Mouse (Mus musculus) naive thymus-derived CD4-positive, alpha-beta T cell, adult 5 months (primary cell): ENCODE measurements around the gene Trim68. TPM values are rescaled to one million over a fixed set of nuclear protein-coding genes. Genes with fewer than 3 reads are reported as not detected.

Source experiments
- polyA plus RNA-seq: library from polyadenylated mRNA; unstranded; fragments of 100-300 nt; shearing (Covaris generic); gene quantifications from one replicate; pipeline ENCODE4 v1.2.1, GENCODE M21; 2017

The Trim68 gene
- polyA plus RNA-seq, result 10.0 TPM

GRCm38 (mm10) chr7:102686944-102687501 is at the start of gene Trim68:
TSS of gene Trim68 (minus strand) at chr7:102687327.

GRCm38 (mm10) chr7:102727391-102727790 is 40.3 kb upstream of the Trim68 start, which contains the start of gene Olfr559:
TSS of gene Olfr559 (minus strand) at chr7:102727491.

GRCm38 (mm10) chr7:102718970-102719369 is 31.8 kb upstream of the Trim68 start, which contains the start of gene Olfr33:
TSS of gene Olfr33 (minus strand) at chr7:102719070.

GRCm38 (mm10) chr7:102701915-102702314 is 14.8 kb upstream of the Trim68 start, which contains the start of gene Olfr558:
TSS of gene Olfr558 (plus strand) at chr7:102702215.

GRCm38 (mm10) chr7:102695358-102696125 is 8.4 kb upstream of the Trim68 start, which contains the start of gene Olfr557:
TSS of gene Olfr557 (plus strand) at chr7:102695910.

GRCm38 (mm10) chr7:102664599-102664998 is 22.5 kb downstream of the Trim68 start, which contains the start of gene Olfr556:
TSS of gene Olfr556 (plus strand) at chr7:102664899.

GRCm38 (mm10) chr7:102658523-102658922 is 28.6 kb downstream of the Trim68 start, which contains the start of gene Olfr555:
TSS of gene Olfr555 (plus strand) at chr7:102658823.

GRCm38 (mm10) chr7:102638132-102638531 is 49.0 kb downstream of the Trim68 start, which contains the start of gene Olfr554:
TSS of gene Olfr554 (plus strand) at chr7:102638432.

Other genes with a start within 250 kb of the Trim68 start
- gene Rrm1, start 245.6 kb downstream of the Trim68 start, polyA plus RNA-seq, result 28.8 TPM
- gene Olfr543, start 205.6 kb downstream of the Trim68 start, polyA plus RNA-seq, result not detected
- 0.14 TPM for gene Olfr544, start 199.0 kb downstream of the Trim68 start, polyA plus RNA-seq
- not detected for gene Olfr545, start 187.8 kb downstream of the Trim68 start, polyA plus RNA-seq
- not detected for gene Olfr547, start 152.6 kb downstream of the Trim68 start, polyA plus RNA-seq
- not detected for gene Olfr548-ps1, start 146.4 kb downstream of the Trim68 start, polyA plus RNA-seq
- gene Olfr549, start 137.5 kb downstream of the Trim68 start, polyA plus RNA-seq, result not detected
- gene Trim21, start 121.8 kb downstream of the Trim68 start, polyA plus RNA-seq, result 28.9 TPM
- not detected for gene Olfr550, start 115.9 kb downstream of the Trim68 start, polyA plus RNA-seq
- gene Olfr551, start 95.4 kb downstream of the Trim68 start, polyA plus RNA-seq, result not detected
- not detected for gene Olfr552, start 89.6 kb downstream of the Trim68 start, polyA plus RNA-seq
- not detected for gene Olfr553, start 69.1 kb downstream of the Trim68 start, polyA plus RNA-seq
- 0.30 TPM for gene Olfr554, start 48.9 kb downstream of the Trim68 start, polyA plus RNA-seq
- gene Olfr555, start 28.5 kb downstream of the Trim68 start, polyA plus RNA-seq, result not detected
- gene Olfr556, start 22.4 kb downstream of the Trim68 start, polyA plus RNA-seq, result not detected
- not detected for gene Olfr557, start 8.6 kb upstream of the Trim68 start, polyA plus RNA-seq
- not detected for gene Olfr558, start 14.9 kb upstream of the Trim68 start, polyA plus RNA-seq
- not detected for gene Olfr33, start 31.7 kb upstream of the Trim68 start, polyA plus RNA-seq
- not detected for gene Olfr559, start 40.2 kb upstream of the Trim68 start, polyA plus RNA-seq
- not detected for gene Olfr560, start 72.0 kb upstream of the Trim68 start, polyA plus RNA-seq
- not detected for gene Olfr78, start 72.1 kb upstream of the Trim68 start, polyA plus RNA-seq
- not detected for gene Olfr561, start 83.9 kb upstream of the Trim68 start, polyA plus RNA-seq
- not detected for gene Olfr564, start 116.2 kb upstream of the Trim68 start, polyA plus RNA-seq
- gene Olfr566, start 171.4 kb upstream of the Trim68 start, polyA plus RNA-seq, result not detected
- gene Olfr568, start 189.8 kb upstream of the Trim68 start, polyA plus RNA-seq, result 0.37 TPM
- gene Olfr569, start 203.6 kb upstream of the Trim68 start, polyA plus RNA-seq, result not detected
- not detected for gene Olfr570, start 207.2 kb upstream of the Trim68 start, polyA plus RNA-seq
- not detected for gene Olfr571, start 230.2 kb upstream of the Trim68 start, polyA plus RNA-seq
- not detected for gene Olfr572, start 237.1 kb upstream of the Trim68 start, polyA plus RNA-seq